Mouse (Mus musculus): ENCODE measurements around the gene Cd180.
A peak's percentile ranks its signal among the peaks of the same experiment; 100 is the strongest.
"Not testable (repeated sequence)": the region's sequence is repeated elsewhere in the genome, so short reads cannot be mapped to it uniquely, and the experiment has no call there.

Gene Cd180

DNA sequence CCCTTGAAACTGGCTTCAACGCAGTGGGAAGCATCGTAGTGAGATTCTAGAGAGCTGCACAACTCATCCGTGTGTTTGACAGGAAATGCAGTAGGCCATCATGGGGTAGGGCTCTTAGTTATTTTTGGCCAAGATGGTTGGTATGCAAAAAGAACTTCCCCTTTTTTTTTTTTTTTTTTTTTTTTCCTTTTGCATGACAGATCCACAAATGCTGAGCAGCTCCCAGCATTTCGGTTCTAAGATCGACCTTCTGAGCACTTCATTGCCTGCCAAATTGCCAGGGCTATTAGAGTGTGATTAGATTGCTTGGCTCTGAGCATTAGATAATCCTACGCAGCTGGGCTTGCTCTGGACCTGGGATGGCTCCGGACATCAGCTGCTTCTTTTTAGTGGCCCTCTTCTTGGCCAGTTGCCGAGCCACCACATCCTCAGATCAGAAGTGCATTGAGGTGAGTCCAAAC is at the start of gene Cd180:
Gene Cd180 (plus strand): TSS at position 218 of the 461 bp plus-strand sequence.
- DNase-seq, result peak; percentile 33 to 35

DNA sequence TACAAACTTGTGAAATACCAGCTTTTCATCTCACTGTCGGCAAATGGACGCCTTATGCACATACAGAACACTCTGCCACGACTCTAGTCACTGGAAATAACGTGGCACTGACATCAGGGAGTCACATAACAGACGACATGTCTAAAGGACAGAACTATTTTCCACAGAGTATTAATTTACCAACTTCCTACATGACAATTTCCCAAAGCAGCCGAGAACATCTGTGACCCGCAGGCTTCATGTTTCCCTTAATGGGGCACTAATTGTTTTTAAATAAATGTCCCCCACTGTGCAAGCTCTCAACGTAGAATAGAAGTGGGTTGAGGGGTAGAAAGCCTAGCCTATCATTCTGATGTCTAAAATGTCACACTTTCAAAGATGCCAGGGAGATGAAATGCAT is 49.0 kb upstream of the Cd180 start:
- peak in 1 of 2 experiments; percentile 14 for DNase-seq

DNA sequence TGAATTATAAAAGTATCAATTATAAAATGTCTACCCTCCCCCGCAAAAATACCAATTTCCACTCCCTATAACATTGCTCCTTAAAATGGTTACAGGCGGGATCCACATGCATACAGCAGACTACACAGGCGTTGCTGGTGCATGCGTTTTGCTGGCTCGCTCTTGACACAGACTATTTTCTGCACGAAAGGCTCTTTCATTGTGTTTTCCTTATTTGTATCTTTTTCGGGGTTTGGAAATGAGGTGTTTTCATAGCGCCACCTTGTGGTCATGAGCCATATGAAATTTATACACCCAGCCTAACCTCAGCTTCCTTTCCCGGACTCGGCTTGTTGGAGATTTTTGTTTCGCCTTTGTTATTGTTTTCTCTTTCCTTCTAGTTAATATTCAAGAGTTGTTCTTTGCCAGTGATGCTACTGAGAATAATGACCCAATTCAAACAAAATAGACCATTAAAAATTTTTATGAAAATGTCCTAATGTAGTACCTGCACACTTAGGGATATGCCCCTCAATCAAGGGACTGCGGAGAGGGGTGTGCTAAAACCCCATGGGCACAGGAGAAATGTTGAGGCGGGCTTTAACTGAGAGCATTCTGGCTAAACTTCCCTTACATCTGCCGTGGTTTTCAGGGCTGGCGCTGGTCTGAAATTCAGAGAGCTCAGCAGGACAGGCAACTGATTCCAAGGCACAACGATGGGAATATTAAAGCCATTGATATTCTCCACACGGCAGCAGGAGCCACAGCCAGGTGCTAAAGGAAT is 48.4 kb upstream of the Cd180 start:
- peak; percentile 83 to 86 for DNase-seq

DNA sequence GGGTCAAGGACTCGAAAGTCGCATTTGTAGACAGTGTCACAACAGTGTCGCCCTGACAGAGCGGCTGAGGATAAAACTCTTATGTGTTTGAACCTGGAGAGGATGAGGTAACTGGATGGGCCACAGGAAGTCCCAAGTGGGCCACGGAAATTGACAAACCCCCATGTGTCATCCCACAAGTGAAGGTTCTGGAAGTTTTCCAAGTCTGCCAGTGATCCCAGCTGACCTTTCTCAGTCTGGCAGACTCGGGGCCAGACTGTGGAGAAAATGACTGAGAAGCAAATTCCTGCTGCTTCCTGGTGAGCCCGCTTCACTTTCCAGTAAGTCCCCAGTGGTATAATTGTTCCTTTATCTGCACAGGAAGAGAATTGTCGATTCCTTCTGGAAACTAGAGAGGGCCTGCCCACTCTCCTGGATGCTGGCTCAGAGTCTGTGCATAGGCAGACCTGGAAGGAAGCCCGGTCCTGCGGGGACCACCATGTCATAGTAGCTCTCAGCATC is 47.0 kb upstream of the Cd180 start:
- peak; percentile 30 to 37 for DNase-seq

DNA sequence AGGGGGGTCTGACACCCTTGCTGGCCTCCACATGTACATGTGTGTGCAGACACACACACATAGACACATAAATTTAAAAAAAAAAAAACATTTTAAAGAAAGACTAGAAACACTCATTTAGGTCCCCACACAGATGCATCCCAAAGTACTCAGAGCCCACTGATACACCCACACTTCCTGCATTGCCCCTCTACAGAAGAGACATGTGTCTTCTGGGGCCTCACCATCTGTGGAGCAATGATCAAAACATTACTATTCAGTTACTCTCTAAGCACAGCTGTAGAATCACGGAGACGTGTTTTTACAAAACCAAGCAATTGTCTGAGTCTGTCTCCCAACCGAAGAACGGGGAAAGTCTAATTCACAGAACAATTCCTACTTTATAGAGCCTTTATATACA is 45.8 kb upstream of the Cd180 start:
- DNase-seq, result no peak

DNA sequence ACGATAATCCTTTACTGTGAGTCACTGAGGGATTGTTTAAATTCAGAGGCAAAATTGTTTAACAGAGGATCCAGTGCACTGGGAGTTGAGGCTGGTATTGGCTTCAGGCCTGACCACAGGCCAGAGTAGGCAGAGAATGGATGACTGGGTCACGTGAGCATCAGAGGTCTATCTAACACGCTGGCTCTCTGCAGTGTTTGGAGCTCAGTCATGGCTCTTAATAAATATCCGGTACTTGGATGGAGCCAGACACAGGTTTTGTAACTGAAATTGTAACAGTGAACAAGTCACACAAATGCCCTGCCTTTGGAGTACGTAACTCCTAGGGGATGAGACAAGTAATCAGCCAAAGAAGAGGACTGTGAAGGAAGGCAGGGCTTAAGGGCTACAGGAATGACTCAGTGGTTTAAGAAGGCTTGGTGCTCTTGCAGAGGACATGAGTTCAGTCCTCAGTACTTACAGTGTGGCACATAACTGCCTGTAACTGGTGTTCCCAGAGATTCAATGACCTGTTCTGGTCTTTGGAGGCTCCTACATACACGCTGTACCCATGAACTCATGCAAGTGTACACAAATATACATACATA is 41.0 kb upstream of the Cd180 start:
- no peak for DNase-seq

DNA sequence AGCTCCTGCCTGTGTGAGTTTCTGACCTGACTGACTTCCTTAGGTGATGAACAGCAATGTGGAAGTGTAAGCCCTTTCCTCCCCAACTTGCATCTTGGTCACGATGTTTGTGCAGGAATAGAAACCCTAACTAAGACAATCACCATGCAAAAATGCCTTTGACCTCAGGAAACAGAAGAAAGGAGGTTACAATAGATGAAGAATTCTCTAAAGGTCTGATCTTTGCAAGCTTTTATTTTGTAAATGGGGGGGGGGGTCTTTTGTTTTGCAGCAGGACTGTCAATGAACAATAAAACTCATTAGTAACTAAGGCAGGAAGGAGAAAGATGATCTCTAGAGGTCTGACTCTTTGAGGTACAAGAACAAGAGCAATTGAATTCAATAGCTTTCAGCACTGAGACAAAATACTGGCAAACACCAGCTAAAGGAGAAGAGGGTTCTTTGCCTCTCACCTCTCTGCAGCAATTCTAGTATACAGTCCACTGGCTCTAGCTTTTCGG is 38.2 kb upstream of the Cd180 start:
- DNase-seq, result no peak

DNA sequence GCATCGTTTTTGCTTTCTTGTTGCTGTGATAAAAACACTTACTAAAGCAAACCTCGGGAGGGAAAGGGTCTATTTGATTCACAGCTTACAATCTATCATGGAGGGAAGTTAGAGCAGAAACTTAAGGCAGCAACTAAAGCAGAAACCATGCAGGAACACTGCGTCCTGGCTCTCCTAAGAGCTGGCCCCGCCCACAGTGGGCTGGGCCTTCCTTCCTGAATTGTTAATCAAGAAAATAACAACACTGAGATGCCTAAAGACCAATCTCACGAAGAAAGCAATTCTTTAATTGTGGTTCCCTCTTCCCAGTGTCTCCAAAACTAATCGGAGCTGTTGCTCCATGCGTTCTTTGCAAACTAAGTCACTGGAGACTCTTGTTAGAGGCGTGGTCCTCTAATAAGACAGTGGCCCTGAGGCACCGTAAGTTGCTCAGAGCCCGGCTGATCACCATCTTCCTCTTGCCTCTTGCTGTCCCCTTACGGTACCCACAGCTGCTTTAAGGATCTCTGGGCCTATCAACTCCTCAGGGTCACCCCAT is 37.1 kb upstream of the Cd180 start:
- no peak for DNase-seq

DNA sequence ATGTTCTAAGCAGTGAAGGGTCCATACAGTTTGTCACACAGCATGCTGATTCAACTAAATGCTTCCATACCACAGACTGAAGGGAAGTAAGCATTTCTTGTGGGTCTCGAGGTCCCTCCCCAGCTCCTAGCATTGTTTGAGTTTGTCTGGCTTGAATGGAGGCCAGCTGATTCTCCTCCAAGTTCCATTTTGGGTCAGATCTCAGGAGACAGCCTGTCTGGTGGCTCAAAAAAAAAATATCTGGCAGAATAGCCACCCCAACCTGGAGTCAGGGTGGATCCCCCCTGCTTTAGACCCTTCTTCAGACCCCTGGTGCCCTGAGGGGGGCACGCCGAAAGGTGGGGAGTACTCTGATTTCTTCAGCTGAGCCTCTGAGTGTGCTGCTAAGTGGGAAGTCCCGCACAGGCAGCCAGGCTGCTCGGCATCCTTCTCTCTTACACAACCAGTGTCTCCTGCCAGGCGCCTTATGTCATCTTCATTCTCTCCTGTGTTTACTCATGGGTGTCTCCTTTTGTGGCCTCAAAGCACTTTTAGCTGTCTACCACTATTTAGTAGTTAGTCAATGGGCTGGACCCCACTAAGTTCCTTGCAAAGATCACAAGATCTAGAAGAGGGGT is 35.0 kb upstream of the Cd180 start:
- DNase-seq, result peak; percentile 67 to 76

DNA sequence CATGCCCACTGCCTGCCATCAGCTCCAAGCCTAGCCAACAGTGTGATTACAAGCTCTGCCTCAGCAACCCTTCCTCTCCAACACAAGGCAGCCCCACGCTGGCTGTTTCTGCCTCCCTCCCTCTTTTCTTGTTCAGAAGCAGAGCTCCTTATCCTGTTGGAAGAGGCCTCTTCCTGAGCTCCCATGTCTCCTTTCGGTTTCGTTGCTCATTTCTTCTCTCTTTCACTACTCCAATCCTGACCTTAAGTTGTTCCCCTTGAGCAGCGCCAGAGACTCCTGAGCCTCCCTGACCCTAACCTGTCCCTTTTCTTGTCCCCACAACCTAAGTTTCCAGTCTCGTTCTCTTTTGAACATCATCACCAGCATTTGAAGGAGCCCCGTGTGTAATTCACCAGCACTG is 29.3 kb upstream of the Cd180 start:
- DNase-seq, result no peak

DNA sequence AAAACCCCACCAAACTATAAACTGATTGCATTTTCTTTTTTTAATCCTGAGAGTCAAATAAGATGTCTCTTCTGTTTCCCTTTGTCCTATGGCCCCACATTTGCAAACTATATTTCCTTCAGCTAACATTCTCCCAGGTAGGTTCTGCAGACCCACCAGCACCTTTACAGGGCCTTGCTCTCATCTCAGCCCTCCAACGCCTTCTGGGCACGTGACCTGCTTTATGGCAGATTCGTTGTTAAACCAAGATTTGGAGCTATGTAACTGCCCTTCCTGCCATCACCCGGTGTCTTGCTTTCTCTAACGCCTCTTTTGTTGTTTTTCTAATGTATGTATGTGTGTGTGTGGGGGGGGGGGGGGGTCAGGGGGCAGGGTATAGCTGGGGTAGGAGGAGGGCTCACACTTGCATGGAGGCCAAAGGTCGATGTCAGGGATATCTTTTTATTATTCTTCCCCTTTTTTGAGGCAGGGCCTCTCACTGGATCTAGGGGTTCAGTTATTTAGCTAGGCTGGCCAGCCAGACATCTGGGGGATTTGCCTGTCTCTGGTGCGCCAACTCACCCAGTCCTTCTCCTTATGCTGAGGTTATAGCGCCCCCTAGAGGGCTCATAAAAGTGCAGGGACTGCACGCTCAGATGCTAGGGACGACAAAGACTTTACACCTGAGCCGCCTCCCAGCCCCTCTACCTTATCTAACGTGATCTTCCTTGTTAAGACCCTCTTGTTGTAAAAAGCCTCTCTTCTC is 28.3 kb upstream of the Cd180 start:
- DNase-seq, result peak; percentile 33 to 61

DNA sequence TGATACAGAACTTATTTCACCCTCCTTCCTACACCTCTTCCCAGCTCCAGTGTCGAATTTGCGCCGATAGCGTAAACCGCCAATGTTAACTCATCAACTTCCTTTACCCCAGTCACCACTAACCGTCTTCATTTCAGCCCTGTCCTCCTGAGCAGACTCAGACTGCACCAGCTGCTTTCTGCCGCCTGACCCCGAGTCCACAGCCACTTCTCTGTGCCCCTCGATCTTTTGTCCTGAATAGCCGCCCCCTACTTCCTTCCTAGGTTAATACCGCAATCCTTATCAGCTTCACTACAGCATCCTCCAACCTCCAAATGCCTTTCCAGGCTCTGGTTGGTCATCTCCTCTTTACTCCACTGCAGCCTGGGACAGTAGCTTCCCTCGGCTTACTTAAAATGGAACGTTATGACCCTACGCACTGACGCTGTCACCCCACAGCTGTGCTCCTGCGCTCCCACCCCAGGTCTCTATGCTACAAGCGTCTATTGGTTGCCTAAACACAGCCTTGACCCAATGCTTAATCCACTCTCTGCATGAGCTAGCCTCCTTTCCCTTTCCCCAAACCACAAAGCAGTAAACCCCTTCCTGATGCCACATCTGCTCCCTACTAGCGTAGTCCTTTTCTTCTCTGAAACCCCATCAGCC is 27.6 kb upstream of the Cd180 start:
- no peak for DNase-seq

DNA sequence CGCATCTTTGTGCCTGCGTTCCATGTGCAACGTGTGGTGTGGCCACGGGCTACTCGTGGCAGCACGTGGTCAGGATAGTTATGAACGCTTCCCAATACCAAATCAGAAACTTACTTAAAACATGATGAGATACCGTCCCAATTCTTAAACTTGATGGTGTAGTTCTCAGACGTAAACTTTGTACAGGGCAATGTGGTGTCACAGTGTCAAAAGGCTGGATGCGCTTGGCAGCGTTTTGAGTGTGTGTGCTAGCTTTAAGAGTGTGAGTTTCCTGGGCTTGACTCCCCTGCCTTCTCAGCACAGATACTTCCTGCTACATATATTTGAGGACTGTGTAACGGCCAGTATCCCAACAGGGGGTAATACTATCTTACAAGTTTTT is 27.1 kb upstream of the Cd180 start:
- no peak for DNase-seq

DNA sequence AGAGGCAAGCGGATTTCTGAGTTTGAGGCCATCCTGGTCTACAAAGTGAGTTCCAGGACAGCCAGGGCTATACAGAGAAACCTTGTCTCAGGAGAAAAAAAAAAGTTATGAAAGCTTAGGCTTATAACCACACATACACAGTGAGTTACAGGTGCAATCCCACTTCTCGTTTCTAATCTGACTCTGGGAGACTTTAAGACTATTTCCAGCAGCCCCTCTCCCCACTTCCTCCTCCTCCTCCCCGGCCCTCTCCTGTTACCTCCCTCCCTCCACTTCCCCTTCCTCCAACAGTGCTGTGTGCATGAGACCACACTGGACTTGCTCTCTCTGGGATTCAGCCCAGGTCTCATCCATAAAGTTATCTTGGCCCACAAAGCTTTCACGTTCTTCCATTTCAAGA is 26.6 kb upstream of the Cd180 start:
- DNase-seq, result no peak

DNA sequence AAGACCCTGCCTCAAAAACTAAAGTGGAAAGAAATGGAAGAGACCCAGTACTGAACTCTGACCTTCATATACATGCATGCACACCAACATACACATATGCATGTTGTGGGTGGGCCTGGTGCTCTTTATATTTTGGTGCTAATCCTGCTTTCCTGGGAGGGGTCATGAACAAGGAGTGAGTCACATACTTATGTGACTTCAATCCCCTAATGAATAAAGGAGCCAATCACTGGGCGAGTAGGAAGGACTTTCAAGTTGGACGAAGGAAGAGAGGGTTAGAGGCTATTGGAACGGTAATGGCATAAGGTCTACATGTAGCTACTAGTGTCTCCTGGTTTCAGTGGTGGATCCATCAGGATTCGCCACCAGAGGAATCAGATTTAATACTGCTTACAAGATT is 26.0 kb upstream of the Cd180 start:
- no peak for DNase-seq

DNA sequence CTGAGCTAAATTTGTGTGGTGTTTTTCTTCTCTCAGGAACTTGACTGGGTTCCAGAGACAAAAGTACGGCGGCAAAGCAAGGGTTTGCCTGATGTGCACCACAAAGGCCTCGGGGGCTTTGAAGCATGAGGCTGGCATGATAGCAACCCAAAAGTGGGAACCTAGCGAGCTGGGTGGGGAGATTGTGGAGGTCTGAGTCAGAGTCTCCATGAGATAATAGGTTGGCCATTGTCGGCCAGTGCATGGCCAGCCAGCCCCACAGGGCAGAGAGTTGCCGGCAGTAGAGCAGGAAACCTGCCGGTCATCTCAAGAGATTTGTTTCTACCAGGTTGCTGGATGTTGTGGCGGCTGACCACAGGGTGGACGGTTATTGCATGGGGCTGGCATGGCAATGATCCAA is 25.5 kb upstream of the Cd180 start:
- no peak for DNase-seq

DNA sequence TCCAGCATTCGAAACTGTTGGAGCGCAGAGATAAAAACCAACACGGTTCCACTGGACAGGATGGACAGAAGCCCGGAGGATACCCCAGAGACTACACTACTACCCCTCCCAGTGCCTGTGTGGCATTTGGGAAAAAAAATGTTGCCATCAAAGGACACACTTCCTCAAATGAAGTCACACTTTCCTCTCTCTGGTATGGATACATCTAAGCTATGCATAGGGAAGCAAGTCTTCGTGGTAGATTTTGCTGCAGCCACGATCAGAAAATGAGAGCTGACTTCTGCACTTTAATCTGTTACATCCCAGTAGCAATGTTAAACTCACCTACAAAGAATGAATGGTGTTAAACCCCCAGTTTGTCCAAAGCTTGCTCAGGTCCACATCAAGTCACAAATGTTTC is 24.4 kb upstream of the Cd180 start:
- DNase-seq, result no peak

DNA sequence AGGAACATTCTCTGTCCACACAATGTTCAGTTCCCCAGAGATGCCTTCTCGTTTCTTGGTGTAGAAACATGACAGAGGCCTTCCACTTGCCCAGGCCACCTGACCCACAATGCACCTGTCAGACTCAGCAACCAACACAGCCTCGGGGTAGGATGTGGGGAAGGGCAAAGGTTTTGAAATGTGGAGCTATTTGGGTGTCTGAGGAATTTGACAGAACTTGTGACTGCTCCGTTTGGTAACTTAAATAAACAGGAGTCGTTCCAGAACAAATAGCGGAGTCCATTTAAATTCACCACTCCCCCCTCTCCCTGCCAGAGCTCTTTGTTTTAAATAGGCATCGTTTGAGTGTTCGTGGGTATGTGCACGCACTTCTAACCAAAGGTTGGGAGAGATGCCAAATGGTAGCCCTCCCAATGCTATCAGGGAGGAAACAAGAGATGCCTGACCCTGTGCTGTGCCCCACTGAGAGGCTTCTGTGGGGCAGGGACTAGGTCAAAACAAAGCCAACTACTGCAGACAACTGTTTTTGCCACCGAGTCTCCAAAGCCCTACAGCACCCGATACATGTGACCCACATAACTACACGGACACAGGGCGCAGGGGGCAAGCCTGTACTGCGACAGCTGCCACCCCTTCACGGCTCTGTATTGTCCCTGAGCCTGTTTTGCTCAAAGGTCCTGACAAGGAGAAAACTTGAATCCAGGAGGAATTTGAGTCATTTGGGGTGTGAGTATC is 23.7 kb upstream of the Cd180 start:
- no peak for DNase-seq

DNA sequence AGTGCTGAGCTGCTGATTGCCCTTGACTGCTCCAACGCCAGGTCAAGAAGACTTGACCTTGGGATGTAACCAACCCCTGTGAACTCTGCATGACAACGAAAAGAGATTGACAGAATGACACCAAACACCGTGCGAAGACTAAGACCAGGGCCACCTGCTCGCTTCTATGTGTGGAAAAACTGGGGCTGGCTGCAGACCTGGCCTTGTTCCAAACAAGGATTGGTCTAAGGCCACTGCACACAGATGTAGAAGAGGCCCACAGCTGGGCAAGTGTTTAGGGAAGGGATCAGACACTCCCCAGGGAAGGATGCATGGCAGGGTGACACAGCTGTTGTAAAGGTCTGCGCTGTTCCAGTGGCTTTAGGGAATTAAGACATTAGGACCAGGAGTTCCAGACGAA is 22.9 kb upstream of the Cd180 start:
- no peak for DNase-seq

DNA sequence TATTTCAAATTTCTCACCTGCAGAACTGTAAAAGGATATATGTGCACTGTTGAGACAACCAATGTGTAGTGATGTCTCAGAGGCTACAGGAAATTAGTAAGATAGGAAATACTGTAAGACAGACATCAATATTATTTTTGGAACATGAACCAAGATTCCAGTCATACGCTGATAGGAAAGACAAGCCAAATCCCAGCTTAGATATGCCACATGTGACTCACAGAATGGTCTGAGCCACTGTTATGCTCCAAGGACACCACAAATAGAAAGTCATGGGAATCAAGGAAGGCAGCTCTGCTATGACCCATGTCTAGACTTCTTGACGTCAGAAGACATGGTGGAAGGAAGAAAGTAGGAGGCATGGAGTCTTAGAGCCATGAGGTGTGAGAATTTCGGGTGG is 19.3 kb upstream of the Cd180 start:
- no peak for DNase-seq

DNA sequence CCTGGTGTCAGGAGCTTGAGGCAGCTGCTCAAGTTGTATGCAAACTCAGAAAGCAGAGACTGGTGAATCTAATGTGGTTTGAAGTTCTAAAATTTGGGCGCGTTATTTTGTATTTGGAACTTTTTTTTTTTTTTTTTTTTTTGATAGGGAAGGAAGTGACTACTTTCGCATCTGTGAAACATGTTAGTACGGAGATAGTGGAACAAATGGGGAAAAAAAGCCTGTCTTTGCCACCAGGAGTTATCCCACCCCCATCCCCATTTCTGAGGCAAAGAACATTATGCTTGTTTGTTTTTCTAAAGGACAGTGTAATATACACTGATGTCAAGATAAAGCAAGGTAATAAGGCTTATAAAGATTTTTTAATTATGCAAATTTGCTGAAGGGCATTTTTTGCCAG is 15.8 kb upstream of the Cd180 start:
- DNase-seq, result not testable (repeated sequence)

DNA sequence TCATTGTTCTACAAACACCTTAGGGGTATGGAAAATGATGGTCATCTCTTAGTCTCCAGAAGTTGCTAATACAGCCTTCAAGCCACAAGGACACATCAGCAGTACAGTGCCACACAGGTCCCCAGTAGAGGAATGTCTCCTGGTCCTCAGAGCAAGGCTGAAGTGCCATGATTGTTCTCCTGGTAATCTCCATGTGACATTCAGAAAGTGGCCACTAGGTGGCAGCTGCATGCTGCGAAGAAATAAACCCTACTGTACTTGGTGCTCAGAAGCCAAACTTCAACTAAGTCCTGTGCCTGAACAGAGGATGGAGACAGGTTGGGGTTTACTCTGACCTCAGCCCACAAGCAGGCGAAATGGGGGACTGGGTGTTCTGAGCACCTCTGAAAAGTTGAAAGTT is 14.9 kb upstream of the Cd180 start:
- DNase-seq, result peak; percentile 87 to 89

Data from cerebellum, postnatal 14 days (tissue).